Comparison of ENCODE assay signal across 16 mouse cellular contexts in genomic region chr2:37819526-37820152, GRCm38 (mm10). TPM values are rescaled to one million over a fixed set of nuclear protein-coding genes. Genes with fewer than 3 reads are reported as not detected.
DNase-seq lines count a peak whose midpoint lies in the region; ATAC-seq and TF ChIP-seq lines count a peak whose summit lies in the region.
"Had no signal": no experiment of that assay in that cellular context is flagged by ENCODE, and none has a peak within 500 bp of the region (broad histone marks: within the 10 kb centered on the region; RNA-seq: fewer than 3 reads in every experiment).

No protein-coding gene starts in this region.

- no peak overlapping the region for H3K27ac ChIP-seq in kidney, postnatal 0 days
- peak overlapping the region; percentile 91 for H3K27ac ChIP-seq in forebrain, embryonic 13.5 days
- no peak overlapping the region for H3K27ac ChIP-seq in limb, embryonic 13.5 days
- H3K27ac ChIP-seq: limb, embryonic 12.5 days; neural tube, embryonic 12.5 days had no signal

- peaks cover 4% of the 10 kb centered on the region; the same call in 1 of the 2 replicates for H3K36me3 ChIP-seq in kidney, postnatal 0 days (ENCODE audit: insufficient read depth, low read length)
- H3K36me3 ChIP-seq in forebrain, embryonic 13.5 days (ENCODE audit: poor library complexity, severe bottlenecking) = no peaks in the 10 kb centered on the region; the same call in 1 of the 2 replicates
- peaks cover 9% of the 10 kb centered on the region; the same call in 1 of the 2 replicates for H3K36me3 ChIP-seq in limb, embryonic 13.5 days
- H3K36me3 ChIP-seq: neural tube, embryonic 12.5 days had no signal

- no peak for TF ChIP-seq CTCF in kidney, postnatal 0 days (IDR thresholded peaks at IDR 0.05; ENCODE audit: low read depth)

- 41% methylated on average over 4 of the region's 4 CpGs for WGBS in kidney, postnatal 0 days
- WGBS in forebrain, embryonic 13.5 days = 25% methylated on average over 4 of the region's 4 CpGs
- 48% methylated on average over 4 of the region's 4 CpGs for whole genome bisulfite sequencing in limb, embryonic 13.5 days

- intact Hi-C loops in heart, postnatal 25 days (cut with DNase I) = loop anchor here (5.0 kb wide), 1 partner anchor 838 kb away; no protein-coding TSS in a partner anchor

- no peaks in the 10 kb centered on the region for H3K27me3 ChIP-seq in kidney, postnatal 0 days (ENCODE audit: insufficient read depth, low read length)
- no peaks in the 10 kb centered on the region for H3K27me3 ChIP-seq in forebrain, embryonic 13.5 days
- no peaks in the 10 kb centered on the region for H3K27me3 ChIP-seq in limb, embryonic 13.5 days
- H3K27me3 ChIP-seq: limb, embryonic 12.5 days; neural tube, embryonic 12.5 days had no signal

- H3K9me3 ChIP-seq in kidney, postnatal 0 days (replicated peaks; ENCODE audit: low read length) = no peaks in the 10 kb centered on the region
- H3K9me3 ChIP-seq in forebrain, embryonic 13.5 days (replicated peaks) = no peaks in the 10 kb centered on the region
- no peaks in the 10 kb centered on the region for H3K9me3 ChIP-seq in limb, embryonic 13.5 days
- H3K9me3 ChIP-seq: limb, embryonic 12.5 days; neural tube, embryonic 12.5 days had no signal

- H3K4me2 ChIP-seq in kidney, postnatal 0 days (ENCODE audit: low read length) = no peak overlapping the region
- H3K4me2 ChIP-seq in forebrain, embryonic 13.5 days = peak overlapping the region; percentile 30; the same call in 1 of the 2 replicates
- no peak overlapping the region for H3K4me2 ChIP-seq in limb, embryonic 13.5 days (replicated peaks)
- H3K4me2 ChIP-seq: limb, embryonic 12.5 days; neural tube, embryonic 12.5 days had no signal

- no peak overlapping the region for H3K9ac ChIP-seq in kidney, postnatal 0 days (ENCODE audit: low read depth, low read length)
- peak overlapping the region; percentile 47; the same call in 1 of the 2 replicates for H3K9ac ChIP-seq in forebrain, embryonic 13.5 days
- H3K9ac ChIP-seq in limb, embryonic 13.5 days = no peak overlapping the region
- H3K9ac ChIP-seq: limb, embryonic 12.5 days; neural tube, embryonic 12.5 days had no signal

- ATAC-seq in kidney, postnatal 0 days (replicated peaks; ENCODE audit: low FRiP score, low read depth) = peak; percentile 52; the same call in 1 of the 2 replicates
- ATAC-seq in forebrain, embryonic 13.5 days = 0 out of 2 replicates have a peak, but pooled peaks have one; percentile 3
- peak; percentile 66 for ATAC-seq in limb, embryonic 13.5 days (ENCODE audit: low FRiP score, low read depth)
- ATAC-seq: CD4-positive, CD25-positive, alpha-beta regulatory T cell, adult 4 months had no signal

- peak; percentile 38 for DNase-seq in kidney, postnatal 0 days (ENCODE audit: low spot score)
- no peak for DNase-seq in kidney, adult 9 months
- peak; percentile 44 for DNase-seq in skeletal muscle tissue, adult 2 months (ENCODE audit: low read depth, low spot score)
- no peak for DNase-seq in heart, postnatal 25 days (ENCODE audit: low spot score)
- DNase-seq in thymus, adult 18-20 months = no peak
- DNase-seq: cerebellum, postnatal 14 days; heart, postnatal 36 days; kidney, adult 8-10 months; lung, adult 2 months; right cerebral cortex, postnatal 14 days; thymus, postnatal 36 days had no signal

- no peak overlapping the region for H3K4me3 ChIP-seq in kidney, postnatal 0 days (replicated peaks; ENCODE audit: low read depth, low read length)
- H3K4me3 ChIP-seq in forebrain, embryonic 13.5 days = no peak overlapping the region
- no peak overlapping the region for H3K4me3 ChIP-seq in limb, embryonic 13.5 days
- H3K4me3 ChIP-seq: limb, embryonic 12.5 days; neural tube, embryonic 12.5 days had no signal

- no peaks in the 10 kb centered on the region for H3K4me1 ChIP-seq in kidney, postnatal 0 days (replicated peaks; ENCODE audit: insufficient read depth, low read length)
- peaks cover 61% of the 10 kb centered on the region for H3K4me1 ChIP-seq in forebrain, embryonic 13.5 days
- peaks cover 15% of the 10 kb centered on the region for H3K4me1 ChIP-seq in limb, embryonic 13.5 days

RNA-seq across cellular contexts. Expression of gene Crb2, which starts 43.6 kb away (rescaled TPM):
- 3.1 and 3.3 TPM in 2 replicates for polyA plus RNA-seq in kidney, postnatal 0 days (2015; fragmentation: Nextera tagmentation; extraction: Ambion mirVana)
- polyA plus RNA-seq in forebrain, embryonic 13.5 days (2015; fragmentation: Nextera tagmentation; extraction: Ambion mirVana) = 9.1 and 12.8 TPM in 2 replicates
- 0.51 and 0.56 TPM in 2 replicates for polyA plus RNA-seq in limb, embryonic 13.5 days (2015; fragmentation: Nextera tagmentation; extraction: Ambion mirVana)
- total RNA-seq in heart, postnatal 25 days (2021) = 1 to 10 TPM in 1 of 2 experiments, under 1 TPM in 1; 0.78 to 1.0 TPM

Comparison
In these comparisons a context has a peak if more than half of its experiments do, and no peak if none do; other contexts are left out.
1. DNase-seq: peak in kidney, postnatal 0 days (single experiment) and skeletal muscle tissue, adult 2 months (single experiment); none in kidney, adult 9 months (single experiment), heart, postnatal 25 days (single experiment) and thymus, adult 18-20 months (0 of 2).
2. ATAC-seq: peak in every context shown above with its lines; median percentile 66 in limb, embryonic 13.5 days; 52 in kidney, postnatal 0 days; 3 in forebrain, embryonic 13.5 days.